Mouse (Mus musculus) Patski (cell line): ENCODE measurements around the gene Traf1. TPM values are rescaled to one million over a fixed set of nuclear protein-coding genes. Genes with fewer than 3 reads are reported as not detected.

ENCODE experiments used
- ATAC-seq: fragments of 100-300 bp; one replicate; pipeline ENCODE4 v1.8.0; 2021
- CTCF ChIA-PET: fragments of 350-600 bp; sonication (Branson Sonifier 250); formaldehyde crosslinking; loops from one replicate; lab custom pipeline; 2022; ENCODE audit warnings: inconsistent platforms; lab: Charles Lee
- POLR2A ChIA-PET: fragments of 350-600 bp; sonication (Branson Sonifier 250); formaldehyde crosslinking; loops from one replicate; lab custom pipeline; 2022; ENCODE audit warnings: antibody characterized with exemption, inconsistent platforms; lab: Charles Lee
- DNase-seq: peaks from one replicate; pipeline ENCODE4 v3.0.0-alpha.2; 2011; ENCODE audit warnings: low read depth, low spot score
- H3K27me3 ChIP-seq: fragments of 371-371 bp; one replicate; pipeline ENCODE4 v1.5.1; 2021
- CTCF ChIP-seq: fragments of 100-300 bp; IDR thresholded peaks from one replicate; pipeline ENCODE4 v1.5.1; 2021
- in situ Hi-C: fragments of 300-500 bp; cut with MboI; formaldehyde crosslinking; loops from 3 replicates; pipeline ENCODE4 v1.11.1; 2018; ENCODE audit warnings: low pct_unique_long_range_greater_than_20kb, mixed read lengths
- polyA plus RNA-seq: library from polyadenylated mRNA; unstranded; gene quantifications from one replicate; pipeline ENCODE4 v1.2.3, GENCODE M21; 2021

Gene Traf1
- polyA plus RNA-seq, 1 experiment from 2014 or later, result 0.19 TPM

GRCm38 (mm10) chr2:34956941-34957340 is 4.6 kb downstream of the Traf1 start:
- in situ Hi-C loops, result no loop called here
- DNase-seq (no peak), ATAC-seq (no peak)
- POLR2A ChIA-PET, result no interaction called here
- no peaks in the 10 kb centered on the region for H3K27me3 ChIP-seq
- no peak for TF ChIP-seq CTCF
- CTCF ChIA-PET, result no interaction called here

- TF ChIP-seq CTCF, result no peak
- in situ Hi-C loops, result no loop called here
- peaks cover 6% of the 10 kb centered on the region for H3K27me3 ChIP-seq
- DNase-seq, result no peak
- CTCF ChIA-PET, result no interaction called here
- POLR2A ChIA-PET, result no interaction called here
- ATAC-seq, result no peak
These were observed 7.2 kb downstream of the Traf1 start for GRCm38 (mm10) chr2:34954344-34954743.

GRCm38 (mm10) chr2:34953547-34954116 is 7.9 kb downstream of the Traf1 start:
- ChIA-PET POLR2A (no interaction called here), CTCF (no interaction called here)
- no peak for TF ChIP-seq CTCF
- peaks cover 6% of the 10 kb centered on the region for H3K27me3 ChIP-seq
- DNase-seq (no peak), ATAC-seq (no peak)
- in situ Hi-C loops, result no loop called here

- ATAC-seq, result no peak
- DNase-seq, result no peak
- no peak for TF ChIP-seq CTCF
- H3K27me3 ChIP-seq, result peaks cover 6% of the 10 kb centered on the region
- in situ Hi-C loops, result no loop called here
- ChIA-PET CTCF (no interaction called here), POLR2A (no interaction called here)
These were observed 8.6 kb downstream of the Traf1 start for GRCm38 (mm10) chr2:34953018-34953417.

- DNase-seq, result no peak
- CTCF ChIA-PET, result no interaction called here
- in situ Hi-C loops, result no loop called here
- POLR2A ChIA-PET, result no interaction called here
- H3K27me3 ChIP-seq, result peaks cover 6% of the 10 kb centered on the region
- ATAC-seq, result no peak
- TF ChIP-seq CTCF, result no peak
These were observed 10.1 kb downstream of the Traf1 start for GRCm38 (mm10) chr2:34951469-34951868.

GRCm38 (mm10) chr2:34948622-34949021 is 12.9 kb downstream of the Traf1 start:
- ATAC-seq (no peak), DNase-seq (no peak)
- H3K27me3 ChIP-seq, result peaks cover 6% of the 10 kb centered on the region
- CTCF ChIA-PET, result interaction anchor here (1.5 kb wide), 1 partner anchor 47 kb away, joined by 3 read pairs; no protein-coding TSS in a partner anchor
- in situ Hi-C loops, result no loop called here
- TF ChIP-seq CTCF, result no peak
- POLR2A ChIA-PET, result interaction anchor here (0.6 to 0.9 kb wide), 2 partner anchors 40 to 65 kb away, joined by 3 to 5 read pairs; no protein-coding TSS in a partner anchor

- in situ Hi-C loops, result no loop called here
- ChIA-PET POLR2A (no interaction called here), CTCF (no interaction called here)
- no peak for DNase-seq
- no peak for ATAC-seq
- peaks cover 14% of the 10 kb centered on the region for H3K27me3 ChIP-seq
- no peak for TF ChIP-seq CTCF
These were observed 15.5 kb downstream of the Traf1 start for GRCm38 (mm10) chr2:34946046-34946445.

- ChIA-PET POLR2A (no interaction called here), CTCF (no interaction called here)
- DNase-seq (no peak), ATAC-seq (no peak)
- peaks cover 11% of the 10 kb centered on the region for H3K27me3 ChIP-seq
- in situ Hi-C loops, result no loop called here
- TF ChIP-seq CTCF, result no peak
These were observed 16.0 kb downstream of the Traf1 start for GRCm38 (mm10) chr2:34945580-34945979.

- ATAC-seq (no peak), DNase-seq (no peak)
- no peak for TF ChIP-seq CTCF
- ChIA-PET POLR2A (no interaction called here), CTCF (no interaction called here)
- H3K27me3 ChIP-seq, result peaks cover 8% of the 10 kb centered on the region
- in situ Hi-C loops, result no loop called here
These were observed 16.8 kb downstream of the Traf1 start for GRCm38 (mm10) chr2:34944761-34945160.

- no peak for TF ChIP-seq CTCF
- DNase-seq (no peak), ATAC-seq (no peak)
- POLR2A ChIA-PET, result no interaction called here
- CTCF ChIA-PET, result no interaction called here
- H3K27me3 ChIP-seq, result peaks cover 8% of the 10 kb centered on the region
- in situ Hi-C loops, result no loop called here
These were observed 17.9 kb downstream of the Traf1 start for GRCm38 (mm10) chr2:34943556-34944120.

GRCm38 (mm10) chr2:34941061-34941675 is 20.4 kb downstream of the Traf1 start:
- no peak for ATAC-seq
- in situ Hi-C loops, result no loop called here
- peaks cover 8% of the 10 kb centered on the region for H3K27me3 ChIP-seq
- CTCF ChIA-PET, result no interaction called here
- DNase-seq, result no peak
- POLR2A ChIA-PET, result interaction anchor here (0.7 kb wide), 1 partner anchor 38 kb away, joined by 3 read pairs; no protein-coding TSS in a partner anchor
- no peak for TF ChIP-seq CTCF
